Mouse (Mus musculus): Measurements from ENCODE around the gene A430078G23Rik. TPM values are rescaled to one million over a fixed set of nuclear protein-coding genes. Genes with fewer than 3 reads are reported as not detected.

Gene A430078G23Rik
- polyA plus RNA-seq, 1 experiment from 2014 or later: not detected

DNA sequence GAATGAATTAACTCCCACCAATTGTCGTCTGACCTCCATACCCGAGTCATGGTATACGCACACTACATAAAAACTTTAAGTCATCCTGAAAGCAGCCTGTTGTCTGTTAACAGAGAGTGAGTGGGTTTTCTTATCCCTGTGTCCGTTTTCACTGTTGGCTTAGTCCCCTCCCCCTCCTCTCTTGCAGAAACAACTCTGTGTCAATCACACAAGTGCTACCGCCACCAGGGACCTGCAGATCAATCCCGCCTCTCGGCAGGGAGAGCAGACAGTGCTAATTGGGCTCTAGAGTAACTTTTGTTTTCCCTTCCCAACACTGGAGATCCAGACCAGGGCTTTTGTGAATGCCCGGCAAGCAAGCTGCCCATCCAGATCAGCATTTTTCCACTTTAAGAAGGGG, 64.2 kb downstream of the A430078G23Rik start:
- DNase-seq (ENCODE audit: low spot score) (peak; percentile 42), ATAC-seq (ENCODE audit: insufficient number of reproducible peaks, low FRiP score, low TSS enrichment, low read depth) (no peak)
- no peaks in the 10 kb centered on the region for H3K27me3 ChIP-seq (ENCODE audit: control insufficient read depth, insufficient read depth, low read length)
- H3K36me3 ChIP-seq (ENCODE audit: control insufficient read depth, insufficient read depth, low read length): no peaks in the 10 kb centered on the region
- 5% methylated on average over 8 of the region's 8 CpGs for WGBS
- no peaks in the 10 kb centered on the region for H3K9me3 ChIP-seq (ENCODE audit: control insufficient read depth, low read length)
- H3K9ac ChIP-seq (ENCODE audit: low read length): no peak overlapping the region
- H3K4me3 ChIP-seq (ENCODE audit: low read depth, low read length): no peak overlapping the region
- H3K4me1 ChIP-seq (ENCODE audit: control insufficient read depth, insufficient read depth, low read length): peaks cover 22% of the 10 kb centered on the region
- no peak overlapping the region for H3K4me2 ChIP-seq (ENCODE audit: low read depth, severe bottlenecking)
- no peak overlapping the region for H3K27ac ChIP-seq (replicated peaks; ENCODE audit: low read depth, low read length)

DNA sequence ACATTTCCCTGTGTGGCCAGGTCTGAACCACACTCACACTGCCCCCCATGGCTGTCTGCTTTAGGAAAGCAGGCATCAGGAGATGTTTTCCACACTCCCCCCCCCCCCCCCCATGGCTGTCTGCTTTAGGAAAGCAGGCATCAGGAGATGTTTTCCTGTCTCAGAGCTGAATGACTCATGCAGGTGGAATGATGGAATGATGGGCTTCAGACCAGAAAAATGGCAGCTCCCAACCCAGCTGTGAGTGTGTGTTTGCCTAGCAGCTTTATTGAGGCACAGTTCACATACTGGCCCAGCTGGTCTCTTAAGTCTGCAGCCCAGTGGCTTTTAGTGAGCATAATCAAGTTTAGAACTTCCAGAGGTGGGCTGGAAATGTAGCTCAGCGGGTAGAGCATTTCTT, 64.9 kb downstream of the A430078G23Rik start:
- WGBS: 86% methylated on average over 1 of the region's 1 CpGs
- Histone ChIP-seq H3K9me3 (ENCODE audit: control insufficient read depth, low read length) (no peaks in the 10 kb centered on the region), H3K4me2 (ENCODE audit: low read depth, severe bottlenecking) (no peak overlapping the region), H3K36me3 (ENCODE audit: control insufficient read depth, insufficient read depth, low read length) (no peaks in the 10 kb centered on the region), H3K4me1 (ENCODE audit: control insufficient read depth, insufficient read depth, low read length) (peaks cover 22% of the 10 kb centered on the region), H3K27me3 (ENCODE audit: control insufficient read depth, insufficient read depth, low read length) (no peaks in the 10 kb centered on the region), H3K27ac (replicated peaks; ENCODE audit: low read depth, low read length) (no peak overlapping the region), H3K4me3 (ENCODE audit: low read depth, low read length) (no peak overlapping the region), H3K9ac (ENCODE audit: low read length) (no peak overlapping the region)
- ATAC-seq (ENCODE audit: insufficient number of reproducible peaks, low FRiP score, low TSS enrichment, low read depth) (no peak), DNase-seq (ENCODE audit: low spot score) (no peak)

DNA sequence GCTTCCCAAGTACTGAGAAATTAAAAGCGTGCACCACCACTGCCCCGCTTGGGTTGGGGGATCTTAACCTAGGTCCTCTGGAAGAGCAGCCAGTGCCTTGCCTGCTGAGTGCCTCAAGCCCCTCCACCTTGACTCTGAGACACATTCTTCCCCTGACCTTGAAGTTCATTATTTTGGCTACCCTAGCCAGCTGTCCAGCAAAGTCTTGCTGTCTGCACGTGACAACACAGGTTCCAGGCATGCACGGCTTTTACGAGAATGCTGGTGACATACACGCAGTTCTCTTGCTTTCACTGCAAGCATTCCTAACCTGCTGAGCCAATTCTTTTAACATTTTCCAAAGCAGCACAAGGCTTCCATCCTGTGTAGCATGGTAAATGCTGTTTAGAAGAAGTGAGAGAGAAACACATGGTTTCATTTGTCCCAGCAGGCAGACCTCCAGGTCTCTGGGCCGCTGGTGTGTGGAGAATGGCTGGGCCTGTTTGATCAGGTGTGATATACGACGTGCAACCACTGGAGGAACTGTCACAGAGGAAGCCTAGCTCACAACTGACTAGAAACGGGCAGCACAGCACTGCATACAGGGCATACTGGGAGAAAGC, 67.0 kb downstream of the A430078G23Rik start:
- Histone ChIP-seq H3K4me3 (ENCODE audit: low read depth, low read length) (no peak overlapping the region), H3K36me3 (ENCODE audit: control insufficient read depth, insufficient read depth, low read length) (no peaks in the 10 kb centered on the region), H3K9ac (ENCODE audit: low read length) (no peak overlapping the region), H3K4me1 (ENCODE audit: control insufficient read depth, insufficient read depth, low read length) (peaks cover 22% of the 10 kb centered on the region), H3K27ac (replicated peaks; ENCODE audit: low read depth, low read length) (peak overlapping the region; percentile 15; the same call in 1 of the 2 replicates), H3K4me2 (ENCODE audit: low read depth, severe bottlenecking) (no peak overlapping the region; the same call in 1 of the 2 replicates), H3K27me3 (ENCODE audit: control insufficient read depth, insufficient read depth, low read length) (no peaks in the 10 kb centered on the region), H3K9me3 (ENCODE audit: control insufficient read depth, low read length) (no peaks in the 10 kb centered on the region)
- 28% methylated on average over 10 of the region's 10 CpGs for WGBS
- ATAC-seq (ENCODE audit: insufficient number of reproducible peaks, low FRiP score, low TSS enrichment, low read depth) (peak; percentile 78), DNase-seq (ENCODE audit: low spot score) (peak; percentile 66)

DNA sequence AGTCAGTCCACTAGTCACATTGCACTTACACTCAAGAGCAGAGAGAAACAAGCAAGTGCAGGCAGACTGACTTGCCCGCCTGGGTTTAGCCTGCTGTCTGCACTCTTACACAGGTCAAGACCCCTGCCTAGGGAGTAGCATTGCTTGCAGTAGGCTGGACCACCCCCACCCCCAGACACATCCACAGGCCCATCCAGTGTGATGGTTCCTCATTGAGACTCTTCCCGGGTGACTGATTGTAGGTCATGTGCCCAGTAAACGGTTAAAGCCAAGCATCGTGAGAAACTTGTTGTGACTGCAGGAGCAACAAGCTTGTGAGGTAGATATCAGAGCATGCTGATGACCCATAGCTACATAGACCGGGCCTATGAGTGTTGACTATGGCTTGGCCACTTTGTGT, 68.3 kb downstream of the A430078G23Rik start:
- H3K9me3 ChIP-seq (ENCODE audit: control insufficient read depth, low read length): no peaks in the 10 kb centered on the region
- H3K4me3 ChIP-seq (ENCODE audit: low read depth, low read length): no peak overlapping the region
- DNase-seq (ENCODE audit: low spot score): no peak
- no peak overlapping the region for H3K27ac ChIP-seq (replicated peaks; ENCODE audit: low read depth, low read length)
- H3K27me3 ChIP-seq (ENCODE audit: control insufficient read depth, insufficient read depth, low read length): no peaks in the 10 kb centered on the region
- peaks cover 22% of the 10 kb centered on the region for H3K4me1 ChIP-seq (ENCODE audit: control insufficient read depth, insufficient read depth, low read length)
- H3K36me3 ChIP-seq (ENCODE audit: control insufficient read depth, insufficient read depth, low read length): no peaks in the 10 kb centered on the region
- no peak for ATAC-seq (ENCODE audit: insufficient number of reproducible peaks, low FRiP score, low TSS enrichment, low read depth)
- WGBS: 88% methylated on average over 5 of the region's 5 CpGs
- H3K9ac ChIP-seq (ENCODE audit: low read length): no peak overlapping the region
- no peak overlapping the region for H3K4me2 ChIP-seq (ENCODE audit: low read depth, severe bottlenecking)

DNA sequence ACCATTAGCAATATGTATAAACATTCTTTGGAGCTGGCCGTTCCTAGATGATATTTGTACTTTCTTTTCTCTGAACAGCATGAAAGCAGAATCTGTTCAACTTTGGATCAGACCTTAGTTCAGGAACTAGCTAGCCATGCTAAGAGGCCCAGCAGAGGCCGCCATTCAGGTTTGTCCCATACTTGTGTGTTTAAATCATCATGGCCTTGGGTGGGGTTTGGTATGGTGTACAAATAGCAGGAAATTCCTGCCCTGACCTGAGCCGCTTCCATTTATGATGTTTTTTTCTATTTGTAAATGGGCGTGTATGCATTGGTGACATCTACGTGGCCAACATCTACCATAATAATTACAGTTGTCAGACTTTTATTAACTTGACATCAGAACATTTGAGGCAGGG, 72.0 kb downstream of the A430078G23Rik start:
- ATAC-seq (ENCODE audit: insufficient number of reproducible peaks, low FRiP score, low TSS enrichment, low read depth): no peak
- WGBS: 93% methylated on average over 5 of the region's 5 CpGs
- H3K27me3 ChIP-seq (ENCODE audit: control insufficient read depth, insufficient read depth, low read length): no peaks in the 10 kb centered on the region

DNA sequence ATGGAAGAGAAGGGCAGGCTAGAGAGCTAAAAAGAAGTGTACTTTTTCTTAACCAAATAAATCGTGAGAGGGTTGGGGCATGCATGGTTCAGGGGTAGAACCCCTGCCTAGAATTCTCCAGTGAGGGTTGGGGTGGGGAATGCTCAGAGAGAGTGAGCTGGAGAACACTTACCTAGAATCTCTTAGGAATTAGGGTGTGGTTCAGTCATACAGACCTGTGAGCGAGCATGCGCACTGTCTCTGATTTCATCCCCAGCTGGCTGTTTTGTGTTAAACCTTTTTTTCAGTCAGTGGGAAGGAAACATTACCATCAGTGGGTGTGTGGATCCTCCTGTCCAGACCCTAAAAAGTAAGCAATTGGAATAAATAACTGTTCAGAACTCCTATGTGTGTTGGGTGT, 73.0 kb downstream of the A430078G23Rik start:
- no peak for DNase-seq (ENCODE audit: low spot score)
- H3K27me3 ChIP-seq (ENCODE audit: control insufficient read depth, insufficient read depth, low read length): no peaks in the 10 kb centered on the region
- H3K9me3 ChIP-seq (ENCODE audit: control insufficient read depth, low read length): no peaks in the 10 kb centered on the region
- WGBS: 91% methylated on average over 3 of the region's 3 CpGs
- no peak overlapping the region for H3K4me2 ChIP-seq (ENCODE audit: low read depth, severe bottlenecking)
- no peak for ATAC-seq (ENCODE audit: insufficient number of reproducible peaks, low FRiP score, low TSS enrichment, low read depth)
- H3K27ac ChIP-seq (replicated peaks; ENCODE audit: low read depth, low read length): no peak overlapping the region
- H3K36me3 ChIP-seq (ENCODE audit: control insufficient read depth, insufficient read depth, low read length): no peaks in the 10 kb centered on the region
- H3K4me3 ChIP-seq (ENCODE audit: low read depth, low read length): no peak overlapping the region
- no peak overlapping the region for H3K9ac ChIP-seq (ENCODE audit: low read length)
- no peaks in the 10 kb centered on the region for H3K4me1 ChIP-seq (ENCODE audit: control insufficient read depth, insufficient read depth, low read length)

More for the DNA sequence above, 72.0 kb downstream of the A430078G23Rik start:
- Histone ChIP-seq H3K9me3 (ENCODE audit: control insufficient read depth, low read length) (no peaks in the 10 kb centered on the region), H3K9ac (ENCODE audit: low read length) (no peak overlapping the region), H3K27ac (replicated peaks; ENCODE audit: low read depth, low read length) (no peak overlapping the region), H3K4me1 (ENCODE audit: control insufficient read depth, insufficient read depth, low read length) (peaks cover 6% of the 10 kb centered on the region; the same call in 1 of the 2 replicates), H3K36me3 (ENCODE audit: control insufficient read depth, insufficient read depth, low read length) (no peaks in the 10 kb centered on the region), H3K4me3 (ENCODE audit: low read depth, low read length) (no peak overlapping the region), H3K4me2 (ENCODE audit: low read depth, severe bottlenecking) (no peak overlapping the region)
- no peak for DNase-seq (ENCODE audit: low spot score)

DNA sequence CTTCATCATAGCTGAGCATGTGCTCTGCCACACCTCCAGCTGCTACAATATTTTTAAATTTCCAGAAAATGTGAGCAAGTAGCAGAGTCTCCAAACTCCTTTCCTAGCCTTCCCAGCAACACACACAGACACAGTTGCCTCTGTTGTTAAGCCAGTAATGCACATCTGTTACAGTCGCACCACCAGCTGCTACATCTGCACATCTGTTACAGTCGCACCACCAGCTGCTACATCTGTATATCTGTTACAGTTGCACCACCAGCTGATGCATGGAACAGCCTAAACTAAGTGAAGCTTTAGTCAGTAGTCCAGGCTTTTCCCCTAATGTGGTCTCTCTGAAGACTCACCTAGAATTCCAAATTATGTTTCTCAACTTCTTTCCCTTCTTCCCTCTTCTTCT, 75.2 kb downstream of the A430078G23Rik start:
- peaks cover 3% of the 10 kb centered on the region; the same call in 1 of the 2 replicates for H3K36me3 ChIP-seq (ENCODE audit: control insufficient read depth, insufficient read depth, low read length)
- no peaks in the 10 kb centered on the region for H3K9me3 ChIP-seq (ENCODE audit: control insufficient read depth, low read length)
- H3K27me3 ChIP-seq (ENCODE audit: control insufficient read depth, insufficient read depth, low read length): no peaks in the 10 kb centered on the region

DNA sequence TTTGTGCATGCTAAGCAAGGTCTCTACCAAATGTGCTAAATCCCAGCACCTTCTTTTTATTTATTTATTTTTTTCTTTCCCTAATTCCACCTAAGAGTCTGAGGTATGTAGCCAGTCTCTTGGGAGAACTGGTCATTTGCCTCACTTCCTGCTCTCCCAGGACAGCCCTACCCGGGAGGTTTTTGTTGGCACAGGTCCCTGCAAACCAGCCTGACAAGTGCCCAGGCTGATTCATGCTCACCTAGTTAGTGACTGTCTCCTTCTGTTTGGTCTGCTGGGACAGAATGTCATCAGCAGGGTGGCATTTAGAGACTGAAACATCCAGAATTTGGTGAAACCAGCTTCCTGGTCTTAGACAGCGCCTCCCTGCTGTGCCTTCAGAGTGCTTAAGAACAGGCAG, 76.8 kb downstream of the A430078G23Rik start:
- peaks cover 3% of the 10 kb centered on the region; the same call in 1 of the 2 replicates for H3K36me3 ChIP-seq (ENCODE audit: control insufficient read depth, insufficient read depth, low read length)
- H3K27me3 ChIP-seq (ENCODE audit: control insufficient read depth, insufficient read depth, low read length): no peaks in the 10 kb centered on the region
- no peak overlapping the region for H3K4me2 ChIP-seq (ENCODE audit: low read depth, severe bottlenecking)
- H3K4me1 ChIP-seq (ENCODE audit: control insufficient read depth, insufficient read depth, low read length): no peaks in the 10 kb centered on the region
- H3K27ac ChIP-seq (replicated peaks; ENCODE audit: low read depth, low read length): no peak overlapping the region
- no peaks in the 10 kb centered on the region for H3K9me3 ChIP-seq (ENCODE audit: control insufficient read depth, low read length)
- 81% methylated on average over 2 of the region's 2 CpGs for WGBS
- H3K9ac ChIP-seq (ENCODE audit: low read length): no peak overlapping the region
- ATAC-seq (ENCODE audit: insufficient number of reproducible peaks, low FRiP score, low TSS enrichment, low read depth) (no peak), DNase-seq (ENCODE audit: low spot score) (no peak)
- no peak overlapping the region for H3K4me3 ChIP-seq (ENCODE audit: low read depth, low read length)

More for the DNA sequence above, 75.2 kb downstream of the A430078G23Rik start:
- DNase-seq (ENCODE audit: low spot score): no peak
- H3K27ac ChIP-seq (replicated peaks; ENCODE audit: low read depth, low read length): no peak overlapping the region
- no peak overlapping the region for H3K4me2 ChIP-seq (ENCODE audit: low read depth, severe bottlenecking)
- 92% methylated on average over 2 of the region's 2 CpGs for WGBS
- H3K4me3 ChIP-seq (ENCODE audit: low read depth, low read length): no peak overlapping the region
- ATAC-seq (ENCODE audit: insufficient number of reproducible peaks, low FRiP score, low TSS enrichment, low read depth): no peak
- no peaks in the 10 kb centered on the region for H3K4me1 ChIP-seq (ENCODE audit: control insufficient read depth, insufficient read depth, low read length)
- no peak overlapping the region for H3K9ac ChIP-seq (ENCODE audit: low read length)

DNA sequence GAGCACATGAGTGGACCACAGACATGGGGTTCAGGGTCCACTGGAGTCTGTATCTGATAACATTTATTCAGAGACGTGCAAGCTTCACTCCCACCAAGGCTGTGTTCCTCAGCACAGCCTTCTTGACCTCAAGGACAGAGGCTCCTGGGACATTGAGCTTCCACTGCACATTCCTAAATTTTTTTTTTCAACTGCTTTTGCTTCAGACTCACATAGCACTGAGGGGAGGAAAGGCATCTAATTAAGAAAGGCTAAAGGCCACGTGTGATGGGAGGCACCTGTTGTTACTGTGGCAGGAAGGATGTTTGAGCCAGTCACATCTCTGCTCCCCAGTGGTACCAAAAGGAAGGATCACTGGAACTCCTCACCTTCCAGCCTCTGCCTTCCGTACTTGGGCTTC, 77.9 kb downstream of the A430078G23Rik start:
- Histone ChIP-seq H3K27me3 (ENCODE audit: control insufficient read depth, insufficient read depth, low read length) (no peaks in the 10 kb centered on the region), H3K9ac (ENCODE audit: low read length) (no peak overlapping the region)
- ATAC-seq (ENCODE audit: insufficient number of reproducible peaks, low FRiP score, low TSS enrichment, low read depth): no peak

More for the DNA sequence above, 77.9 kb downstream of the A430078G23Rik start:
- Histone ChIP-seq H3K4me3 (ENCODE audit: low read depth, low read length) (no peak overlapping the region), H3K4me2 (ENCODE audit: low read depth, severe bottlenecking) (no peak overlapping the region), H3K4me1 (ENCODE audit: control insufficient read depth, insufficient read depth, low read length) (no peaks in the 10 kb centered on the region), H3K36me3 (ENCODE audit: control insufficient read depth, insufficient read depth, low read length) (peaks cover 5% of the 10 kb centered on the region; the same call in 1 of the 2 replicates), H3K9me3 (ENCODE audit: control insufficient read depth, low read length) (no peaks in the 10 kb centered on the region), H3K27ac (replicated peaks; ENCODE audit: low read depth, low read length) (no peak overlapping the region)
- WGBS: 80% methylated on average over 3 of the region's 3 CpGs
- DNase-seq (ENCODE audit: low spot score): no peak

Measured in limb, embryonic 11.5 days (tissue).